Mouse (Mus musculus): ENCODE measurements around the gene Mrpl48. TPM values are rescaled to one million over a fixed set of nuclear protein-coding genes. Genes with fewer than 3 reads are reported as not detected.
A peak's percentile ranks its signal among the peaks of the same experiment; 100 is the strongest.

Gene Mrpl48
- polyA plus RNA-seq, 1 experiment from 2014 or later, result 91.9 TPM

DNA sequence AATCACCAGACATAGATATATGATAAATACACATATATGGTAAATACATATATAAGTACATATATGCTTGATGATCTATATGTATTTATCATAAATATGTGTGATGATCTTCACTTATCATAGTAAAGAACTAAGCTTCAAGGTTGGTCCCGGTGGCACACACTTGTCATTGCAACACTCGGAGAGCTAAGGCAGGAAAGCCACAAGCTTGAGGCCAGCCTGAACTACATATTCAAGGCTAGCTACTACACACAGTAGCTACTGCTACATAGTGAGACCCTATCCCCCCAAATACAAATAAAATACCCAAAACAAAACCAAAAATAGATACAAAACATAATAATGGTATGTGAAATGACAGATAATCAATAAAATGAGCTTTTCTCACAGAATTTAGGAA lies 72.3 kb downstream of the Mrpl48 start:
- WGBS (ENCODE audit: missing documents), result 26% methylated on average over 2 of the region's 2 CpGs
- H3K27ac ChIP-seq, result no peak overlapping the region
- peaks cover 31% of the 10 kb centered on the region for H3K79me2 ChIP-seq (ENCODE audit: inconsistent target)
- H3K36me3 ChIP-seq (ENCODE audit: inconsistent target), result peaks cover 15% of the 10 kb centered on the region
- H3K4me3 ChIP-seq (ENCODE audit: inconsistent target), result no peak overlapping the region

DNA sequence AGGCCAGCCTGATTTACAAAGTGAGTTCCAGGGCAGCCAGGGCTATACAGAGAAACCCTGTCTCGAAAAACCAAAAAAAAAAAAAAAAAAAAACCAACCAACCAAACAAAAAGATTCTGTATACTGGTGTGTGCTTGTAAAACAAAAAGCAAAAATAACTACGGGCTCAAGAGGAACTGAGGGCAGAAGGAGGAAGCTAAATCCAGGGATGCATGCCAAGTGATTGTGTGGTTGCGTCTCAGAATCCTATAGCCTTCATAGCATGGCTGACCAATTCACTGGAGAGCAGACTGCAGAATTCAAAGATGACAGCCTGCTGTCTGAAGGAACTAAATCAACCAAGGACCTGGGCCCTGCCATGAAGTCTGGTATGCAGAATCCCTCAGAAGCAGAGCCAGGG lies 73.9 kb downstream of the Mrpl48 start:
- H3K36me3 ChIP-seq (ENCODE audit: inconsistent target), result peaks cover 6% of the 10 kb centered on the region
- peak overlapping the region; percentile 71 for H3K27ac ChIP-seq
- WGBS (ENCODE audit: missing documents), result 0% methylated on average over 1 of the region's 3 CpGs
- H3K79me2 ChIP-seq (ENCODE audit: inconsistent target), result peaks cover 31% of the 10 kb centered on the region
- no peak overlapping the region for H3K4me3 ChIP-seq (ENCODE audit: inconsistent target)

DNA sequence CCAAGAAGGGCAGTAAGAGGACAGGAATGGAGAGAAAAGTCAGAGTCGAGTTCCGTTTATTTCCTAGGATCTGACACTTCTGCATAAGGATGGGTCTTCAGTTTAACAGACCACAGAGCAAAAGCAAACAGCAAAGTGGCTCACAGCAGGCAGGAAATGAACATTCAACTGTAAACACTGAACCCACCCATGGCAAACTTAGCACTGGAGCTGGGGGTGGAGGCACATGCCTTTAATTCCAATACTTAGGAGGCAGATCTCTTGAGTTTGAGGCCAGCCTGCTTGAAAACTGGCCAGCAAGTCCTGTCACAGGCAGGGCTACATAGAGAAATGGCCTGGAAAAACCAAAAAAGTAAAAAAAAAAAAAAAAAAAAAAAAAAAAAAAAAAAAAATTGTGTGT lies 74.6 kb downstream of the Mrpl48 start:
- 44% methylated on average over 2 of the region's 2 CpGs for WGBS (ENCODE audit: missing documents)
- Histone ChIP-seq H3K4me3 (ENCODE audit: inconsistent target) (no peak overlapping the region), H3K79me2 (ENCODE audit: inconsistent target) (peaks cover 30% of the 10 kb centered on the region), H3K36me3 (ENCODE audit: inconsistent target) (no peaks in the 10 kb centered on the region), H3K27ac (peak overlapping the region; percentile 71)

DNA sequence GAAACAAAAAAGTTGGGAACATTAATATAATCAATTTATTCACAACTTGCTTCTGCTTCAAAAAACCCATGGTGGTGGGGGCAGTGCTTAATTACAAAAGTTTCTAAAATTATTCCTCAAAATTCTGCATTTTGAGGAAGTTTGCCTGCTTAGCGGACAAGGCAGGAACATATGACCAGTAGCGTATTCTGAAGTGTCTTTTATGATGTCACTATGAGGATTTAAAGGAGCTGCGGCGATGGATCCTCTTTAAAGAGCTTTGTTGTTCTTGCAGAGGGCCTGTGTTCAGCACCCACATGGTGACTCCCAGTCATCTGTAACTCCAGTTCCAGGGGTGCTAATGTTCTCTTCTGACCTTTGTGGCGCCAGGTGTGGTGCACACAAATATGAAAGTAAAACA lies 77.3 kb downstream of the Mrpl48 start:
- Histone ChIP-seq H3K79me2 (ENCODE audit: inconsistent target) (peaks cover 9% of the 10 kb centered on the region; the same call in 1 of the 2 replicates), H3K36me3 (ENCODE audit: inconsistent target) (no peaks in the 10 kb centered on the region), H3K4me3 (ENCODE audit: inconsistent target) (no peak overlapping the region), H3K27ac (peak overlapping the region; percentile 66)
- WGBS (ENCODE audit: missing documents), result 42% methylated on average over 5 of the region's 5 CpGs

DNA sequence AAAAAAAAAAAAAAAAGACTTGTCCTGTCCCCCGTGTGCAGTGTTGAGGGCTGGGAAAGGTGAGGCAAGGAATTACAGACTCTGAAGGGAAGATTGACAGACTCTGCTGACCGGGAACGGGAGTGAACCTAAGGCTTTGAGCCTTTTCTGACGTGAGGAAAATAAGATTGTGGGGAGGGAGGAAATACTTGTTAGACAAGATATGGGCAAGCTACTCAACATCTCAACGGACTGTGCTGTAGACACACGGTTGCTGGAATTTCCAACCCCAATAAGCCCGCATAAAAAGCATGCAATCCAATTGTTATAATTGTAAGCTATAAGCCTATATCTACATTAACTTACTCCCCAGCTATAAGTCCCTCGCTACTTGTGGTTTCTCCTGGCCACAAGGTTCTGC lies 83.4 kb downstream of the Mrpl48 start:
- H3K79me2 ChIP-seq (ENCODE audit: inconsistent target), result no peaks in the 10 kb centered on the region

DNA sequence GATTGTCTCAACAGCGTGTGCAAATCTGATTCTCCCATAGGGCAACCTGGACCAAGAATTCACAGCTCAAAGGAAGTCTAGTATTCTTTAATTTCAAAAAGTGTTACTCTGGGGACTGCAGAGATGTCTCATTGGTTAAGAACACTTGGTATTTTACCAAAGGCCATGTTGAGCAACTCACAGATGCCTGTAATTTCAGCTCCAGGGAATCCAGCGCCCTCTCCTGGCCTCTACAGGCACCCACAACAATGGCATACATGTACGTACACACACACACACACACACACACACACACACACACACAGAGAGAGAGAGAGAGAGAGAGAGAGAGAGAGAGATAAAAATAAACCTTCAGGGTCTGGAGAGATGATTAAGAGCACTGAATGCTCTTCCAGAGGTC lies 85.9 kb downstream of the Mrpl48 start:
- no peaks in the 10 kb centered on the region for H3K79me2 ChIP-seq (ENCODE audit: inconsistent target)
- H3K27ac ChIP-seq, result no peak overlapping the region
- no peak overlapping the region for H3K4me3 ChIP-seq (ENCODE audit: inconsistent target)
- 75% methylated on average over 2 of the region's 3 CpGs for WGBS (ENCODE audit: missing documents)
- H3K36me3 ChIP-seq (ENCODE audit: inconsistent target), result no peaks in the 10 kb centered on the region

More for the DNA sequence above, 83.4 kb downstream of the Mrpl48 start:
- Histone ChIP-seq H3K4me3 (ENCODE audit: inconsistent target) (no peak overlapping the region), H3K27ac (no peak overlapping the region), H3K36me3 (ENCODE audit: inconsistent target) (no peaks in the 10 kb centered on the region)
- WGBS (ENCODE audit: missing documents), result 55% methylated on average over 8 of the region's 8 CpGs

DNA sequence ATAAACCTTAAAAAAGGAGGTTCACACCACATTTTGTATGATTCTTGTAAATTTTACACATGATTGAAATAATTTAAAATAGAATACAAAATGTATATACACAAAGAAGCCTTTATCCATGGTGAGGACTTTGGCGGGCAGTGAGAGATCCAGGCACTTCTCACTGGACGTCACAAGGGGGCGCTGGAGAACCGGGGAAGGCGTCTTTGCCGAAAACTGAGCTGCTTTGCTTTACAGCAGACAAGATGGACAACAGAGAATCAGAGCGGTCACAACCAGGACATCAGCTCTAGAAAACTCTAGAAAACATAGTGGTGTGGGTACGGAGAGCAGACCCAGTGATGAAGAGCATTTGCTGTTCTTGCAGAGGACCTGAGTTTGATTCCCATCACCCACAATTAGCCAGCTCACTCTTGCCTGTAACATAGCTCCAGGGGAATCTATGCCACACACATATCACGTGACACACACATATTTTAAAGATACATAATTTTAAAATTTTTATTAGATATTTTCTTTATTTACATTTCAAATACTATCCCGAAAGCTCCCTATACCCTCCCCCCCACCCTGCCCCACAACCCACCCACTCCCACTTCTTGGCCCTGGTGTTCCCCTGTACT lies 87.3 kb downstream of the Mrpl48 start:
- Histone ChIP-seq H3K79me2 (ENCODE audit: inconsistent target) (no peaks in the 10 kb centered on the region), H3K4me3 (ENCODE audit: inconsistent target) (no peak overlapping the region), H3K27ac (no peak overlapping the region), H3K36me3 (ENCODE audit: inconsistent target) (no peaks in the 10 kb centered on the region)
- 15% methylated on average over 9 of the region's 10 CpGs for WGBS (ENCODE audit: missing documents)

DNA sequence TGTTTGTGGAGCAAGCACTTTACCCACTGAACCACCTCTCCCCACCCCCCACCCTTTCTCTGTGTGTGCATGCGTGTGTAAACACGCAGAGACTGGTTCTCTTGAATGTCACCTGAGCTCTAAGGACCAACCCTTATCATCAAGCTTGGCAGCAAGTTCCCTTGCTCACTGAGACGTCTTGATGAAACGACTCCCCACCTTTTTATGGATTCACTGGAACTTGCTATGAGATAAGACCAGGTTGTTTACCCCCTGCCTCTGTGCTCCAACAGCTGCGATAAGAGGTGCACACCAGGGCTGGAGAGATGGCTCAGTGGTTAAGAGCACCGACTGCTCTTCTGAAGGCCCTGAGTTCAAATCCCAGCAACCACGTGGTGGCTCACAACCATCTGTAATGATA lies 87.9 kb downstream of the Mrpl48 start:
- Histone ChIP-seq H3K27ac (no peak overlapping the region), H3K4me3 (ENCODE audit: inconsistent target) (no peak overlapping the region), H3K36me3 (ENCODE audit: inconsistent target) (no peaks in the 10 kb centered on the region), H3K79me2 (ENCODE audit: inconsistent target) (no peaks in the 10 kb centered on the region)
- 60% methylated on average over 7 of the region's 7 CpGs for WGBS (ENCODE audit: missing documents)

DNA sequence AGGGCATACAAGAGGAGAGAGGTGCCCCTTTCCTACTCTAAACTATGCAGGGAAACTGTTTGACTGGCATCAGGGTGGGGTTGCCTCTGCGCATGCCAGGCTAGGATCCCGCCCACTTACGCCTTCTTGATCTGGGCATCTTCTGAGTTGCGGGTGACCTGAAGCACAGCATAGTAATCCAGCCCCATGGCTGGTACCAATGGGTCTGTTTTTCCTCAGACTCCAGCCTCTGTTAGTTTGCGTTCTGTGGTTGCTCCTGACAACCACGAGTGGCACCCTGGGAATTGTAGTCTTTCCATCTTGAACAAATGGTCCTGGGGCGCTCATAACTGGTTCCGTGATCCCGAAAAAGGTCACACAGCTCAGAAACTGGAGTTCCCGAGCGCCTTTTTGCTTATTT lies 93.5 kb downstream of the Mrpl48 start, which contains the start of gene Dnajb13:
TSS of gene Dnajb13 (minus strand) at position 388 of the 400 bp plus-strand sequence.
- Histone ChIP-seq H3K27ac (no peak within 1 kb of the TSS), H3K36me3 (ENCODE audit: inconsistent target) (no peaks in the 10 kb centered on the region), H3K4me3 (ENCODE audit: inconsistent target) (no peak within 1 kb of the TSS), H3K79me2 (ENCODE audit: inconsistent target) (no peaks in the 10 kb centered on the region)
- 77% methylated on average over 11 of the region's 11 CpGs for WGBS (ENCODE audit: missing documents)

DNA sequence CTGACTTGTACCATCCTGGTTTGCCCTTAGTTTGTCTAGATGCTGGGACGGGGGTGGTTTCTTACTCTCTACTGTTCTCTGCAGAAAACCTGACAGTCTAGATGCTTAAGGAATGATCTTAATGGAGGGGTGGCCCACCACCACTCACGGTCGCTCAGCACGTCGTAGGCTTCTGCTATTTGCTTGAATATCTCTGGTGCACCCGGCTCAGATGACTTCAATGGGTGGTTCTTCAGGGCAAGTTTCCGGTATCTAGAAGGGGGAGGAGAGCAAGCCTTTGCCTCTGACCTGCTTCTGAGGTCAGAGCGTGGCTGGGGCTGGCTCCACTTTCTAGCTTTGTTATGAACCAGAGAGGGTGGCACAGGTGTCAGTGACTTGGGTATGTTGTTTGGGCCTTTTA lies 96.5 kb downstream of the Mrpl48 start:
- no peak overlapping the region for H3K27ac ChIP-seq
- 78% methylated on average over 8 of the region's 8 CpGs for WGBS (ENCODE audit: missing documents)
- no peaks in the 10 kb centered on the region for H3K79me2 ChIP-seq (ENCODE audit: inconsistent target)
- H3K36me3 ChIP-seq (ENCODE audit: inconsistent target), result no peaks in the 10 kb centered on the region
- H3K4me3 ChIP-seq (ENCODE audit: inconsistent target), result no peak overlapping the region

DNA sequence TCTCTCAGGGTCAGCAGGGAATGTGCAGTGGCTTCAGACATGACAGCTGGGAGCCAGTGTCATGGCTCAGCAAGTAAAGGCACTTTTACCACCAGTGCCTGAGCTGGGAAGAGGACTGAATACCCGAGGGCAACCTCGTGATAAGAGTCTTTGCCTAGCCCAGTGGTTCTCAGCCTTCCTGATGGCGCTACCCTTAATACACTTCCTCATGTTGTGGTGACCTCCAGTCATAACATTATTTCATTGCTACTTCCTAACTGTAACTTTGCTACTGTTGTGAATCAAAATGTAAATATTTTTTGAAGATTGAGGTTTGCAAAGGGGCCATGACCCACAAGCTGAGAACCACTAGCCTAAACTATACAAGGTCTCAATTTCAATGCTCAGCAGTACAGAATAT lies 99.4 kb downstream of the Mrpl48 start:
- Histone ChIP-seq H3K36me3 (ENCODE audit: inconsistent target) (no peaks in the 10 kb centered on the region), H3K4me3 (ENCODE audit: inconsistent target) (no peak overlapping the region), H3K79me2 (ENCODE audit: inconsistent target) (no peaks in the 10 kb centered on the region), H3K27ac (peak overlapping the region; percentile 56)
- 0% methylated on average over 3 of the region's 3 CpGs for WGBS (ENCODE audit: missing documents)

DNA sequence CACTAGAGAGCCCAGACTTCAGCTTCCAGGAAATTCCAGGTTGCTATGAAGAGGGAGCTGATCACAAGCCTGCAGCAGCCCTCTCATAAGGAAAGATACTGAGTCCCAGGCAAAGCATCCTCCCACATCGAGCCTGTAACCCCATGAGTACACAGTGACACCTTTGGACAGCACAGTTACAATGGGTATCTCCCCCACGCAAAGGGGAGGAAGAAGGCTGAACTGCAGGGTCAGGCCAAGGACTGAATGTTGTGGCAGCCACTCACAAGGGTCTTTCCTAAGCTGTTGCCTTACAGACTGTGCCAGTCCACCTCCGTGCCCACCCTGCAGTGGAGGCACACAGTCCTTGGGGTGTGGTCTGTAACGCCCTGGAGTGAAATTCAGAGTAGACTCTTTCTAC lies 101.6 kb downstream of the Mrpl48 start:
- Histone ChIP-seq H3K79me2 (ENCODE audit: inconsistent target) (no peaks in the 10 kb centered on the region), H3K36me3 (ENCODE audit: inconsistent target) (no peaks in the 10 kb centered on the region), H3K27ac (no peak overlapping the region), H3K4me3 (ENCODE audit: inconsistent target) (no peak overlapping the region)
- 87% methylated on average over 4 of the region's 4 CpGs for WGBS (ENCODE audit: missing documents)

DNA sequence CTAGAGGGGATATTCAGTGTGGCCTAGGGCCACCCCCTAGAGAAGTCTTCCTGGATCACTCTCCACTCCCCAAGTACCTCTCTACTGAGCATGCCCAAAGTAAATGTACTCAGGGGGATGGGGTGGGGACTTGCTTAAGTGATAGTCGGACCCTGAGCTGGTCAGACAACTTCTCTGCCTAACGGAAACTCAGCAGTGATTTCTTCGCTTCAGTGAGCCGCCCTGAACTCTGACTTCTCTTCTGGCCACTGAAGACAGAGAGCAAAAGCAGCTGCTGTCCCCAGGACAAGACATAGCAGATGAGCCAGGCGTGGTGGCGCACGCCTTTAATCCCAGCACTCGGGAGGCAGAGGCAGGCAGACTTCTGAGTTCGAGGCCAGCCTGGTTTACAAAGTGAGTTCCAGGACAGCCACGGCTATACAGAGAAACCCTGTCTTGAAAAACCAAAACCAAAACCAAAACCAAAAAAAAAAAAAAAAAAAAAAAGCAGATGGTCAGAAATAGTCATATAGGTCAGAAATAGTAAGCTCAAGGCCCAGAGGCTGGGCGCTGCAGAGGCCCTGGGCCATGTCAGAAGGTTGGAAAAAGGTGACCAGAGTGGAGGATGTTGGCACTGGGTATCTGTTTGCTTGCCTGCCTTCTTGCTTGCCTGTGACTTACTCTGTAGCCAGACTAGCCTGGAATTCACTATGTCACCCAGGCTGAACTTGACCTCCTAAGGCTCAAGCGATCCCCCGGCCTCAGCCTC lies 103.2 kb downstream of the Mrpl48 start:
- no peaks in the 10 kb centered on the region for H3K79me2 ChIP-seq (ENCODE audit: inconsistent target)
- no peak overlapping the region for H3K27ac ChIP-seq
- WGBS (ENCODE audit: missing documents), result 70% methylated on average over 13 of the region's 13 CpGs
- peaks cover under 1% of the 10 kb centered on the region; the same call in 1 of the 2 replicates for H3K36me3 ChIP-seq (ENCODE audit: inconsistent target)
- H3K4me3 ChIP-seq (ENCODE audit: inconsistent target), result no peak overlapping the region

DNA sequence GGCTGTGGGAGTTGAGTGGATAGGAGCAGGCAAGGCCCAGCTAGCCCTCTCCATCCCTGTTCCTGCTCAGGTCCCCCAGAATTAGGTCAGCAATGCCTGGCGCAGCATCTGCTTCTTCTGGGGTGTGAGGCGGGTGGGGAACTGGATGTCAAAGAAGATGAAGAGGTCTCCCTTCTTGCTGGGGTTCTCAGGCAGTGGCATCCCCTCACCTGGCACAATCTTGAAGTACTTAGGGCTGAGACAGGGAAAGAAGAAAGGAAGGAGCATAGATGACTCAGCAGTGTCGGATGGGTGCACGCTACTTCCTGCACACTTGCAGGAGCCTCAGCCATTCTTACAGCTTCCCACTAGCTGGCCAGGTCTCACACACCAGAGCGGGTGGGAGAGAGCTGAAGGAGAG lies 105.0 kb downstream of the Mrpl48 start:
- Histone ChIP-seq H3K79me2 (ENCODE audit: inconsistent target) (no peaks in the 10 kb centered on the region; the same call in 1 of the 2 replicates), H3K27ac (0 out of 2 replicates have a peak overlapping the region, but pooled peaks have one; percentile 2), H3K36me3 (ENCODE audit: inconsistent target) (peaks cover 19% of the 10 kb centered on the region), H3K4me3 (ENCODE audit: inconsistent target) (no peak overlapping the region)
- 23% methylated on average over 5 of the region's 5 CpGs for WGBS (ENCODE audit: missing documents)

DNA sequence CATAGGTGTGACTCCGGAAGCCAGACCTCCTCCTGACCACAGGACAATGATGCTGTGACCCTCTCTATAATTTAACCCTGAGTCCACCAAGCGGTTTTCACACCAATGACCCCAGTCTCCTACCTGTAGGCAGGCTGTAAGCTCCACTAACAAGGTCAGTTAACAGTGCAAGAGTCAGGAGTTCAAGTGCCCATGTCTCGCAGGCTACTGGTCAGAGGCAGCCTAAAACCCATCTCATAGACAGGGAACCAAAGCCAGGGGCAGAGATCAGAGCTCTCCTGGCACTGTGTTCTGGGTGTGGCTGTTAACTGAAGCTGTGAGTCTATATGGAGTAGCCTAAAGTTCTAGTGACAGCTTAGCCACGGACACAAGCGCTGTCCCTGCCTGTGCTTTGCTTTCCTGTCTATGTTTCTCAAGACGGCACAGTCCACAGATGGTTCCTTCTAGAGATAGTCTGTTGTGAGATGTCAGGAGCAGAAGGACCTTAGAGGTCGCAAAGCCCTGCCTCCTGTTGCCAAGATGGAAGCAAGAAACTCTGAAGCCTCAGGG lies 105.7 kb downstream of the Mrpl48 start:
- H3K36me3 ChIP-seq (ENCODE audit: inconsistent target), result peaks cover 25% of the 10 kb centered on the region
- H3K4me3 ChIP-seq (ENCODE audit: inconsistent target), result no peak overlapping the region
- WGBS (ENCODE audit: missing documents), result 39% methylated on average over 7 of the region's 7 CpGs
- H3K79me2 ChIP-seq (ENCODE audit: inconsistent target), result peaks cover 3% of the 10 kb centered on the region
- H3K27ac ChIP-seq, result 0 out of 2 replicates have a peak overlapping the region, but pooled peaks have one; percentile 2
